Mouse (Mus musculus) hindbrain, embryonic 14.5 days (tissue): ENCODE measurements around the gene Olfr820. TPM values are rescaled to one million over a fixed set of nuclear protein-coding genes. Genes with fewer than 3 reads are reported as not detected.
"Not testable (repeated sequence)": the region's sequence is repeated elsewhere in the genome, so short reads cannot be mapped to it uniquely, and the experiment has no call there.

Source experiments
- ATAC-seq: fragments of 200-750 bp; cut with Nextera tagmentation; 2 replicates; pipeline ENCODE4 v1.8.0; 2017; ENCODE audit warnings: moderate number of reproducible peaks, mild to moderate bottlenecking, moderate TSS enrichment, moderate library complexity; ENCODE audit not compliant: low FRiP score
- DNase-seq: peaks from one replicate; pipeline ENCODE4 v3.0.0-alpha.2; 2015; ENCODE audit warnings: low spot score
- H3K27ac ChIP-seq: fragments of 300-500 bp; sonication (generic); 2 replicates; pipeline ENCODE4 v1.5.1; 2014; ENCODE audit warnings: mild to moderate bottlenecking, moderate library complexity
- H3K27me3 ChIP-seq: fragments of 300-500 bp; sonication (generic); 2 replicates; pipeline ENCODE4 v1.6.1; 2014; ENCODE audit warnings: mild to moderate bottlenecking, low read length, mixed read lengths; ENCODE audit not compliant: control insufficient read depth, insufficient read depth
- H3K36me3 ChIP-seq: fragments of 300-500 bp; sonication (generic); replicated peaks from 2 replicates; pipeline ENCODE4 v1.6.1; 2014; ENCODE audit not compliant: control insufficient read depth, insufficient read depth
- H3K4me1 ChIP-seq: fragments of 300-500 bp; sonication (generic); replicated peaks from 2 replicates; pipeline ENCODE4 v1.6.1; 2014; ENCODE audit warnings: antibody characterized with exemption, low read length, mixed read lengths; ENCODE audit not compliant: control insufficient read depth, insufficient read depth
- H3K4me2 ChIP-seq: fragments of 300-500 bp; sonication (generic); replicated peaks from 2 replicates; pipeline ENCODE4 v1.6.1; 2014; ENCODE audit warnings: mild to moderate bottlenecking, moderate library complexity
- H3K4me3 ChIP-seq: fragments of 300-500 bp; sonication (generic); replicated peaks from 2 replicates; pipeline ENCODE4 v1.5.1; 2014; ENCODE audit warnings: mild to moderate bottlenecking, low read length
- H3K9ac ChIP-seq: fragments of 300-500 bp; sonication (generic); 2 replicates; pipeline ENCODE4 v1.6.1; 2014
- H3K9me3 ChIP-seq: fragments of 300-500 bp; sonication (generic); 2 replicates; pipeline ENCODE4 v1.6.1; 2016; ENCODE audit warnings: low read length; ENCODE audit not compliant: control insufficient read depth
- WGBS: fragments of 180-500 bp; shearing (Covaris S2); extraction: QIAGEN DNeasy Blood & Tissue Kit; methylation state at CpG from one replicate; pipeline ENCODE4 v1.1.7; 2014; 5-methylcytosine and 5-hydroxymethylcytosine counted together
- polyA plus RNA-seq: library from polyadenylated mRNA; unstranded; fragments of >200 nt; fragmentation: Nextera tagmentation; extraction: Ambion mirVana; gene quantifications from 2 replicates; pipeline ENCODE4 v1.2.1, GENCODE M21; 2014

Gene Olfr820
- polyA plus RNA-seq: not detected in 2 replicates

DNA sequence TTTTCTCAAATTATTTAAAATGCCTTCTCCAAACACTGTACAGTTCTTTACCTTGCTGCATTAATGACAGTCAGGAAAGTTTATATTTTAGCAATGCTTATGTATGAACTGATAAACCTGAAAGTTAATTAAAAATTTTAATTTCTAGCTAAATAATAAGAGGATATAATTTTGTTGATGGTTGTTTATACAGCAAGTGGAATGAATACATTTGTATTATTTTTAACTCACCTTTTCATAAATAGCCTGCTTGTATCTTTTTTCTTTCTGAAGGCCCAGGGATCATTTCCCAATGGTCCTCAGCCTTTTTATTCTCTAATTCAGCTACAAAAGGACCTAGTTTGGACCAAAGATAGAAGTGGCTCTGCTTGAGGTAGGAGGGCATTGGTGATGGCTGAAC, at the start of gene Olfr820:
Gene Olfr820 (plus strand): TSS at position 301 of the 400 bp plus-strand sequence.
- ATAC-seq: no peak
- Histone ChIP-seq H3K4me1 (no peaks in the 10 kb centered on the region), H3K4me2 (no peak within 1 kb of the TSS), H3K4me3 (no peak within 1 kb of the TSS), H3K36me3 (no peaks in the 10 kb centered on the region), H3K9me3 (no peaks in the 10 kb centered on the region), H3K9ac (no peak within 1 kb of the TSS), H3K27me3 (no peaks in the 10 kb centered on the region), H3K27ac (no peak within 1 kb of the TSS)
- no peak for DNase-seq

DNA sequence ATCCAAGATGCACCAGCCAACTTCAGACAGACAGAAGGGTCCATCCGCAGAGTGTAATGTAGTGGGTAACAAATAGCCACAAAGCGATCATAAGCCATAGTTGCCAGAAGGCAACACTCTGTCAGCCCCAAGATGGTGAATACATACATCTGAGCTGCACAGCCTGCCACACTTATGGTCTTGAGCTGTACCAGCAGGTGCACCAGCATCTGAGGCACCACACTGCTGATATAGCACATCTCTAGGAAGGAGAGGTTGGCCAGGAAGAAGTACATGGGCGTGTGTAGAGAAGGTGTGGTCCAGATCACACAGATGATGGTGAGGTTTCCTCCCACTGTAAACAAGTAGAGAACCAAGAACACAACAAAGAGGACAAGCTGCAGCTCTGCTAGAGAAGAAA, 46.2 kb upstream of the Olfr820 start:
- not testable (repeated sequence) for H3K9ac ChIP-seq, ATAC-seq, H3K4me3 ChIP-seq, H3K9me3 ChIP-seq, H3K27ac ChIP-seq, DNase-seq, H3K4me1 ChIP-seq, H3K27me3 ChIP-seq, H3K36me3 ChIP-seq, H3K4me2 ChIP-seq
- 96% methylated on average over 2 of the region's 3 CpGs for WGBS

DNA sequence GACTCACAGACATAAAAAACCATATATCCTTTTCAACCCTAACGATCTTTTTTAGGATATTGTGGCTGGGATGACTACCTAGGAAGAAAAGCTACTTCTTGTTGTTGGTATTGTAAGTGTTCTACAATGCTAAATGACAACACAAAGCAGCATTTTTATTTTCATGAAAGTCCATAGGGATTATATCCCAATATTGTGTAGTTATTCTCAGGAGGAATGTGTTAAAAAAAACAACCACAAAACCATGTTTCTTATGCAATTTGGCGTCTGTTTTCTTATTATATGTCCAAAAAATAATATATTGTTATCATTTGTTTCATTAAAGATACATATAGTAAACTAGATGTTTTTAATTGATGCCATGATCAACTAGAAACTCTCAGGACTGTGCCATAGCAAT, 45.3 kb upstream of the Olfr820 start, which contains the start of gene Olfr819:
Gene Olfr819 (minus strand): TSS at position 101 of the 400 bp plus-strand sequence.
- not testable (repeated sequence) for ATAC-seq, H3K4me2 ChIP-seq, H3K27ac ChIP-seq, H3K4me1 ChIP-seq, H3K4me3 ChIP-seq, DNase-seq, H3K36me3 ChIP-seq, H3K9ac ChIP-seq, H3K9me3 ChIP-seq, H3K27me3 ChIP-seq
- 81% methylated on average over 2 of the region's 2 CpGs for WGBS

DNA sequence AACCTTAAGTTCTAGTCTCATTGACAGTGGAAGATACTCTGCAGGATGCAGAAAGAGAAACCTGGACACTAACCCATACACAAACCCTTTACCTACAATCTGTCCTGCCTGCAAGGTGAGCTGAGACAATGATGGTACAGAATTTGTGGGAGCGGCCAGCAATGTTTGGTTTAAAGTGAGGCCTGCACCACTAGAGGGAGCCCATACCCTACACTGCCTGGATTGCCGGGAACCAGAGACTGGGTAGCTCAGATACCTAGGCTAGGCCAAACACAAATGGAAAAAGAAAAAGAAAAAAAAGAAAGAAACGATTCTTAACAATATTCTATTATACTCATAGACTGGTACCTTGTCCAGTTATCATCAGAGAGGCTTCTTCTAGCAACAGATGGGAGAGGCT, 39.4 kb upstream of the Olfr820 start:
- H3K36me3 ChIP-seq, H3K4me3 ChIP-seq, H3K4me1 ChIP-seq, H3K4me2 ChIP-seq, H3K9ac ChIP-seq, H3K9me3 ChIP-seq, DNase-seq, H3K27ac ChIP-seq, ATAC-seq, H3K27me3 ChIP-seq: not testable (repeated sequence)
- no CpG with 5 or more reads among the region's 3 CpGs for WGBS

DNA sequence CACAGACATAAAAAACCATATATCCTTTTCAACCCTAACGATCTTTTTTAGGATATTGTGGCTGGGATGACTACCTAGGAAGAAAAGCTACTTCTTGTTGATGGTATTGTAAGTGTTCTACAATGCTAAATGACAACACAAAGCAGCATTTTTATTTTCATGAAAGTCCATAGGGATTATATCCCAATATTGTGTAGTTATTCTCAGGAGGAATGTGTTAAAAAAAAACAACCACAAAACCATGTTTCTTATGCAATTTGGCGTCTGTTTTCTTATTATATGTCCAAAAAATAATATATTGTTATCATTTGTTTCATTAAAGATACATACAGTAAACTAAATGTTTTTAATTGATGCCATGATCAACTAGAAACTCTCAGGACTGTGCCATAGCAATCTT, 36.4 kb upstream of the Olfr820 start, which contains the start of gene Olfr247:
Gene Olfr247 (minus strand): TSS at position 101 of the 400 bp plus-strand sequence.
- no CpG with 5 or more reads among the region's 2 CpGs for WGBS
- H3K9me3 ChIP-seq, H3K4me3 ChIP-seq, H3K4me2 ChIP-seq, ATAC-seq, DNase-seq, H3K27ac ChIP-seq, H3K27me3 ChIP-seq, H3K36me3 ChIP-seq, H3K9ac ChIP-seq, H3K4me1 ChIP-seq: not testable (repeated sequence)

DNA sequence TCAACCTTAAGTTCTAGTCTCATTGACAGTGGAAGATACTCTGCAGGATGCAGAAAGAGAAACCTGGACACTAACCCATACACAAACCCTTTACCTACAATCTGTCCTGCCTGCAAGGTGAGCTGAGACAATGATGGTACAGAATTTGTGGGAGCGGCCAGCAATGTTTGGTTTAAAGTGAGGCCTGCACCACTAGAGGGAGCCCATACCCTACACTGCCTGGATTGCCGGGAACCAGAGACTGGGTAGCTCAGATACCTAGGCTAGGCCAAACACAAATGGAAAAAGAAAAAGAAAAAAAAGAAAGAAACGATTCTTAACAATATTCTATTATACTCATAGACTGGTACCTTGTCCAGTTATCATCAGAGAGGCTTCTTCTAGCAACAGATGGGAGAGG, 30.6 kb upstream of the Olfr820 start:
- not testable (repeated sequence) for H3K9me3 ChIP-seq, H3K4me1 ChIP-seq, H3K4me3 ChIP-seq, H3K27ac ChIP-seq, DNase-seq, H3K9ac ChIP-seq, H3K27me3 ChIP-seq, H3K36me3 ChIP-seq, ATAC-seq, H3K4me2 ChIP-seq
- WGBS: no CpG with 5 or more reads among the region's 3 CpGs

DNA sequence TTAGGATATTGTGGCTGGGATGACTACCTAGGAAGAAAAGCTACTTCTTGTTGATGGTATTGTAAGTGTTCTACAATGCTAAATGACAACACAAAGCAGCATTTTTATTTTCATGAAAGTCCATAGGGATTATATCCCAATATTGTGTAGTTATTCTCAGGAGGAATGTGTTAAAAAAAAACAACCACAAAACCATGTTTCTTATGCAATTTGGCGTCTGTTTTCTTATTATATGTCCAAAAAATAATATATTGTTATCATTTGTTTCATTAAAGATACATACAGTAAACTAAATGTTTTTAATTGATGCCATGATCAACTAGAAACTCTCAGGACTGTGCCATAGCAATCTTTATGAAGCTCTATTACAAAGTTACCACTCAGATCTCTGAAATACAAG, 27.5 kb upstream of the Olfr820 start, which contains the start of gene Gm10310:
Gene Gm10310 (minus strand): TSS at position 101 of the 400 bp plus-strand sequence.
- H3K36me3 ChIP-seq, H3K9me3 ChIP-seq, H3K4me3 ChIP-seq, H3K9ac ChIP-seq, H3K27me3 ChIP-seq, H3K27ac ChIP-seq, DNase-seq, H3K4me2 ChIP-seq, H3K4me1 ChIP-seq, ATAC-seq: not testable (repeated sequence)
- WGBS: no CpG with 5 or more reads among the region's 1 CpGs

DNA sequence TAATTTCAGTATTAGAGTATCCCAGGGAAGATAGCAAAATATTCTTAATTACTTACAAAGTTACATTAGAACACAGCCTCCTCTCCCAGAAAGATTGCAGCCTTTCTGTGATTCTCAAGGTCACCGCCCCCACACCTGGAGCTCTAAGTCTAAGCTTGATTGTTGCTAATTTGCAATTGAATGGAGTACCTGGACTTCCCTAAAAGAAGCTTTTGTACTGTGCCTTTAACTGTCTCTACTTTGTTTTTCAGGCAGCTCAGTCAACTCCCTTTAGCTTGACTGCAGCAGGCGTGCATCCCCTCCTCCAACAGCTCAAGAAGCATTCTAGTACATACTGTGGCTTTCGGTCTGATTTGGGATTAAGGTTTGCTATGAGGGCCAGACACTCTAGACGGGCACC, 8.3 kb upstream of the Olfr820 start:
- H3K27me3 ChIP-seq, H3K4me3 ChIP-seq, ATAC-seq, H3K9me3 ChIP-seq, H3K4me1 ChIP-seq, H3K4me2 ChIP-seq, H3K9ac ChIP-seq, H3K36me3 ChIP-seq, DNase-seq, H3K27ac ChIP-seq: not testable (repeated sequence)
- 87% methylated on average over 4 of the region's 4 CpGs for WGBS

DNA sequence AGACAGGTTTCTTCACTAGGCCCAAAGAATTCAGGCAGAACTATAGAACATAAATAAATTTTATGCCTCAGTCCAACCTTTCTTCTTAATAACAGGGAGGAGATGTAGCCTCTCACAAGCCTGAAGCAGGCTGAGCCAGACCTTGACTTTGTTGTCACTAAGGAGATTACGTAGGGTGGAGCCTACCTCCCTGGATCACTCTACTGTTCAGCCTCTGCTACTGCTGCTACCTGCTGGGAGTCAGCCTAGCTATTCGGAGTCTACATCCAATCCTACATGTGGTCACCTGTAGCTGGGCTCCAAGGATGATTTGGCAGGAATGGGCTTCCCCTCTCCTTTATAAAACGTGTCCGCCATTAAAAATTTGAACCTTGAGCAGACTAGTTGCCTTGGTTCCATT, 7.1 kb upstream of the Olfr820 start:
- H3K27ac ChIP-seq, H3K9me3 ChIP-seq, H3K36me3 ChIP-seq, H3K4me3 ChIP-seq, H3K4me1 ChIP-seq, H3K4me2 ChIP-seq, ATAC-seq, DNase-seq, H3K9ac ChIP-seq, H3K27me3 ChIP-seq: not testable (repeated sequence)
- WGBS: 85% methylated on average over 4 of the region's 4 CpGs

DNA sequence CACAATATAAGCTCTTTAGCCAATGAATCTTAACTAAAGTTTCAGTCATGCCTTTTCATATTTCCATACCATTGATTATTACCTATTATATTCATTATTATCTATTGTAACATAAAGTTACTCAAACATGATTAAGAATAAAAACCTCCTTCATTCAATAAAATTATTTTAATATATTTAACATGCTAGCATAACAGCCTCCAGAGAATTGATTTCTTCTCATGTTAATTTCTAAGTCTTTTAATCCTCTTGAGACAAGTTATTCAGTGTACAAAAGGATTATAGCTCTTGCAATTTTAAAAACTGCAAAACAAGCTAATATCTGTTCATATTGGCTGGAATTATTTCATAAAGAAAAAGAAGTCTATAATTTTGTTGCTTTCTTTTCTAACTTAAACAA, 17.6 kb downstream of the Olfr820 start, which contains the start of gene Olfr821:
Gene Olfr821 (plus strand): TSS at position 301 of the 400 bp plus-strand sequence.
- H3K36me3 ChIP-seq: no peaks in the 10 kb centered on the region
- H3K27me3 ChIP-seq: no peaks in the 10 kb centered on the region
- H3K9ac ChIP-seq: no peak within 1 kb of the TSS
- no peaks in the 10 kb centered on the region for H3K4me1 ChIP-seq
- H3K4me2 ChIP-seq: no peak within 1 kb of the TSS
- ATAC-seq (no peak), DNase-seq (no peak)
- no peaks in the 10 kb centered on the region for H3K9me3 ChIP-seq
- H3K4me3 ChIP-seq: no peak within 1 kb of the TSS
- no peak within 1 kb of the TSS for H3K27ac ChIP-seq
